Comparison of ENCODE assay signal across 29 mouse cellular contexts in genomic region chr17:24811211-24811610, GRCm38 (mm10). TPM values are rescaled to one million over a fixed set of nuclear protein-coding genes. Genes with fewer than 3 reads are reported as not detected.
"Had no signal": no experiment of that assay in that cellular context is flagged by ENCODE, and none has a peak within 500 bp of the region (broad histone marks: within the 10 kb centered on the region; RNA-seq: fewer than 3 reads in every experiment).

No protein-coding gene starts in this region.

- H3K36me3 ChIP-seq: heart, embryonic 13.5 days; heart, embryonic 15.5 days; intestine, embryonic 15.5 days; kidney, embryonic 15.5 days; limb, embryonic 13.5 days; limb, embryonic 15.5 days; liver, embryonic 15.5 days had no signal

- H3K9me3 ChIP-seq: heart, embryonic 13.5 days; heart, embryonic 15.5 days; intestine, embryonic 15.5 days; kidney, embryonic 15.5 days; limb, embryonic 13.5 days; limb, embryonic 15.5 days; liver, embryonic 15.5 days had no signal

- ATAC-seq: hindbrain, embryonic 16.5 days; inflammation-experienced regulatory T-cells, adult 6 months; intestine, embryonic 15.5 days had no signal

- DNase-seq: gastrocnemius, postnatal 14 days; gastrocnemius, postnatal 36 days; heart, adult 18-20 months; heart, postnatal 14 days; heart, postnatal 36 days; kidney, adult 11 months; kidney, adult 2 months; kidney, adult 9 months; kidney, postnatal 14 days; kidney, postnatal 36 days; layer of hippocampus, adult 9-11 months; layer of hippocampus, postnatal 36 days; left cerebral cortex, postnatal 4 days had no signal

- H3K4me3 ChIP-seq: heart, embryonic 13.5 days; heart, embryonic 15.5 days; intestine, embryonic 15.5 days; kidney, embryonic 15.5 days; limb, embryonic 13.5 days; limb, embryonic 15.5 days; liver, embryonic 15.5 days had no signal

- H3K4me1 ChIP-seq: heart, embryonic 13.5 days; heart, embryonic 15.5 days; intestine, embryonic 15.5 days; kidney, embryonic 15.5 days; limb, embryonic 13.5 days; limb, embryonic 15.5 days had no signal

- H3K27ac ChIP-seq: heart, embryonic 13.5 days; heart, embryonic 15.5 days; hindbrain, embryonic 14.5 days; intestine, embryonic 15.5 days; kidney, embryonic 15.5 days; kidney, postnatal 0 days; limb, embryonic 13.5 days; limb, embryonic 15.5 days had no signal

- H3K27me3 ChIP-seq: intestine, embryonic 15.5 days had no signal

- H3K4me2 ChIP-seq: heart, embryonic 11.5 days; heart, embryonic 13.5 days; heart, embryonic 15.5 days; hindbrain, embryonic 14.5 days; intestine, embryonic 15.5 days; kidney, embryonic 15.5 days; limb, embryonic 13.5 days; limb, embryonic 15.5 days; liver, embryonic 11.5 days; liver, embryonic 15.5 days had no signal

- H3K9ac ChIP-seq: heart, embryonic 13.5 days; heart, embryonic 15.5 days; hindbrain, embryonic 14.5 days; intestine, embryonic 15.5 days; kidney, embryonic 15.5 days; limb, embryonic 13.5 days; limb, embryonic 15.5 days; liver, embryonic 15.5 days had no signal

RNA-seq across cellular contexts. Expression of gene Meiob, which starts 7.1 kb away (rescaled TPM):
- polyA plus RNA-seq: heart, embryonic 11.5 days; heart, embryonic 13.5 days; heart, embryonic 15.5 days; heart, postnatal 0 days; hindbrain, embryonic 11.5 days; hindbrain, embryonic 14.5 days; hindbrain, embryonic 16.5 days; inflammation-experienced regulatory T-cells, adult 6 months; intestine, embryonic 15.5 days; kidney, adult 2 months; kidney, embryonic 15.5 days; limb, embryonic 11.5 days; limb, embryonic 13.5 days; limb, embryonic 15.5 days had no signal

RNA-seq across cellular contexts. Expression of gene Igfals, which starts 54.6 kb away (rescaled TPM):
- polyA plus RNA-seq: heart, embryonic 11.5 days; hindbrain, embryonic 16.5 days; inflammation-experienced regulatory T-cells, adult 6 months had no signal

RNA-seq across cellular contexts. Expression of gene Hs3st6, which starts 58.4 kb away (rescaled TPM):
- polyA plus RNA-seq: inflammation-experienced regulatory T-cells, adult 6 months had no signal
